Mouse (Mus musculus) central nervous system, embryonic 14 days (tissue): ENCODE measurements around the gene Oard1. TPM values are rescaled to one million over a fixed set of nuclear protein-coding genes. Genes with fewer than 3 reads are reported as not detected.

Experiments used
- polyA plus RNA-seq: library from polyadenylated mRNA; depleted of rRNA; stranded (reverse); fragments of >200 nt; gene quantifications from 2 replicates; pipeline ENCODE4 v1.2.3, GENCODE M21; 2012; rRNA removed

The Oard1 gene
- polyA plus RNA-seq: 31.5 and 37.0 TPM in 2 replicates

GRCm38 (mm10) chr17:48409380-48410298 is at the start of gene Oard1, which contains the start of gene Nfya:
Gene Oard1 (plus strand): TSS chr17:48410014.
Gene Nfya (minus strand): TSS chr17:48409906.

DNA sequence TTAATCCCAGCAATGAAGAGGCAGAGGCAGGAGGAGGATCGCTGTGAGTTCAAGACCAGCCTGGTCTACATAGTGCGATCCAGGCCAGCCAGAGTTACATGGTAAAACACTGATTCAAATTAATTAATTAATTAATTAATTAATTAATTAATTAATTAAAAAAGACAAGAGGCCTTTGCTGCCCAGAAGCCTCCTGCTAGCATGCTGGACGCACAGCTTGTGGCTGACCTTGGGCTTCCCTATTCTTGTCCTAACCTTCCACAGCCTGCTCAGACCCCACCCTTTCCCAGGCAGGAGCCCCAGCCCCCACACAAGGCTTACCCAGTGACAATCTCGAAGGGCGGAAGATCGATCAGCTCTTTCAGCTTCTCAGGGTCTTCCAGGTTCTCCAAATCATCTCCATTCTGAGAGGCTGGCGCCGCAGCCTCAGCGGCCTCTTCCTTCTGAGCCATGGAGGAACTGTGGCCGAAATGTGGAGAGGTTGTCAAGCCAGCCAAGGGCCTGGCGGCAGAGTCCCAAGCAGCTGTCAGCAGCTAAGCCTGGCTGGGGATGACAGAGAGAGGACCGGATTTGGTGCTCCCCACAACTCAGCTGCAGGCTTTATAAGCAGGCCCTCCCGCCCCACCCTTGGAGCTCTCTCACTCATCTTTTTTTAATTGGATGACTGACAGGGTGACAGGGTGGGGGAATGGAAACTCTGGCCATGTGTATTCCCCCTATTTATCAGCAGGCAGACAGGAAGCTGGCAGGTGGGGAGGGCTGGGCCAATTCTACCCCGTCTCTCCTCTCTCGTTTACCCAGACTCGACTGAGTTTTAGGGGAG is 22.6 kb downstream of the Oard1 start, which contains the start of gene Apobec2:
TSS of gene Apobec2 (minus strand) at position 773 of the 823 bp plus-strand sequence.

DNA sequence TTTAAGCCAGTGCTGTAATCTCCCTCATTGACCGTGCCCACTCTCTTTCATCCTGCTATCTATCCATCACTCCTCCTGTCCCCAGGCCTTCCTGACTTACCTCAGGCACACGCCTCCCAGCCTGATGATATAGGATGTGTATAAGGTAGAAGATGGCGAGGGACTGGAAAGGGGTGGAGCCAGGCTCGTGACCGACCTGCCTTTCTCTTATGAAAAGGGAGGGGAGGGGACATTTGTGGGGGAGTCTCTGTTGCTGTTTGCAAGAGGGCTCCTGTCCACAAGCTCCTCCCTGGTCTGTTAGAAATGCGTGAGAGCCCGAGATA is 41.5 kb downstream of the Oard1 start, which contains the start of gene Tspo2:
TSS of gene Tspo2 (minus strand) at position 170 of the 323 bp plus-strand sequence.

GRCm38 (mm10) chr17:48454688-48455087 is 44.9 kb downstream of the Oard1 start, which contains the start of gene Unc5cl:
Gene Unc5cl (plus strand): TSS chr17:48454901.

Other genes with a start within 250 kb of the Oard1 start
- gene A530064D06Rik, start 242.7 kb upstream of the Oard1 start, polyA plus RNA-seq: 0.11 and 0.16 TPM in 2 replicates
- gene Trem1, start 177.2 kb upstream of the Oard1 start, polyA plus RNA-seq: 0.01 and 0.08 TPM in 2 replicates
- gene Trem3, start 162.2 kb upstream of the Oard1 start, polyA plus RNA-seq: 0.11 TPM in 1 of 2 replicates, not detected in the other
- 0.17 TPM in 1 of 2 replicates, not detected in the other for gene Treml4, start 145.7 kb upstream of the Oard1 start, polyA plus RNA-seq
- 0.38 and 0.43 TPM in 2 replicates for gene Treml2, start 110.5 kb upstream of the Oard1 start, polyA plus RNA-seq
- 0.38 and 0.60 TPM in 2 replicates for gene B430306N03Rik, start 93.9 kb upstream of the Oard1 start, polyA plus RNA-seq
- gene Trem2, start 63.6 kb upstream of the Oard1 start, polyA plus RNA-seq: 7.0 and 8.5 TPM in 2 replicates
- 0.45 and 0.65 TPM in 2 replicates for gene Treml1, start 50.1 kb upstream of the Oard1 start, polyA plus RNA-seq
- 81.6 and 97.0 TPM in 2 replicates for gene Nfya, start 108 bp upstream of the Oard1 start, polyA plus RNA-seq
- gene Apobec2, start 22.9 kb downstream of the Oard1 start, polyA plus RNA-seq: 0.11 and 4.3 TPM in 2 replicates
- 3.1 and 3.2 TPM in 2 replicates for gene Tspo2, start 41.5 kb downstream of the Oard1 start, polyA plus RNA-seq
- gene Unc5cl, start 44.9 kb downstream of the Oard1 start, polyA plus RNA-seq: 0.10 and 0.19 TPM in 2 replicates